Mouse (Mus musculus): Measurements from ENCODE around the gene BC025920.

DNA sequence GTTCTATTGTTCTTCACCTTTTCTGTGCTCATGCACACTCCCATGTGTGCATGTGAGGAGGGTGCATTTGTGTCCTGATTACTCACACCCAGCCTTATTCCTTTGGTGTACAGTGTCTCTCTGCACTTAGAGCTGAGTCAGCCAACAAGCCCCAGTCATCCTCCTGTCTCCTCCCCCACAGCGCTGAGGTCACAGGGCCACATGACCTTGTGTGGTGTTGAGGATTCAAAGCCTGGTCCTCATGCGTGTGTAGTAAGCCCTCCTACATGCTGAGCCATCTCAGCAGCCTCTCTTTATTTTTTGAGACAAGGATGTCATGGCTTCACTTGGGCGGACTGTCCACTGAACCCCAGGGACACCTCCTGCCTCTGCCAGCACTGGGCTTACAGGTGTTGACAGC, 6.7 kb downstream of the BC025920 start:
- TF ChIP-seq GATA1 (IDR thresholded peaks at IDR 0.05; ENCODE audit: borderline replicate concordance, low read length) = no peak
- TF ChIP-seq FLI1 (IDR thresholded peaks at IDR 0.05; ENCODE audit: low read length) = no peak

Measured in megakaryocyte, embryonic 14.5 days (primary cell).